24 mouse cellular contexts compared by ENCODE assay signal in the genomic region with DNA sequence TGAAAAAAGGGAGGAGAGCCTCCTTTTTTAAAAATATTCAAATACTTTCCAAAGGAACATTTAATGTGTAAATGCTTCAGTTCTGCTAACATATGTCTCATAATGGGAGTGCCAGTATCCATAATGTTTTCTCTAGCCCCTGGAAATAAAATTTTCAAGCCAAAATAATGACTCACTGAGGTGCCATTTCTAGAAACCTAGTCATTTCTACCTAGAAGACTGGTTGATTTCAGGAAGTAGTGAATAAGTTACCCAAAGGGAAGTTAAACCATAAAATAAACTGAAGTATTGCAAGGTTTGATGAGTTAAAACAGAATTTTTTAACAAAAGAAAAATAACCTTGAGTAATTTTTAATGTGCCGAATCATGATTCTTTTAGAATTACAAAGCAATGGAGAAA.
DNase-seq lines count a peak whose midpoint lies in the region; ATAC-seq and TF ChIP-seq lines count a peak whose summit lies in the region.
"Had no signal": no experiment of that assay in that cellular context is flagged by ENCODE, and none has a peak within 500 bp of the region (broad histone marks: within the 10 kb centered on the region; RNA-seq: fewer than 3 reads in every experiment).

No protein-coding gene starts in this region.

- H3K79me2 ChIP-seq in MEL (ENCODE audit: control insufficient read depth, insufficient read depth, low read length, poor library complexity) = no peaks in the 10 kb centered on the region

- no peak for TF ChIP-seq RAD21 in MEL (IDR thresholded peaks at IDR 0.05; ENCODE audit: low read depth, low read length)

- no peak overlapping the region for H3K4me2 ChIP-seq in heart, embryonic 12.5 days
- H3K4me2 ChIP-seq: heart, embryonic 15.5 days; hindbrain, embryonic 15.5 days had no signal

- 92% methylated on average over 1 of the region's 1 CpGs for WGBS in hindbrain, embryonic 10.5 days
- WGBS in heart, embryonic 12.5 days = 81% methylated on average over 1 of the region's 1 CpGs

- TF ChIP-seq CTCF in MEL (IDR thresholded peaks at IDR 0.05 in 2 of 3, conservative IDR thresholded peaks at IDR 0.05 in 1 of 3; ENCODE audit: control insufficient read depth in 1 of 3, insufficient read depth in 1 of 3, low read depth in 2 of 3, low read length in 3 of 3, poor library complexity in 1 of 3, severe bottlenecking in 1 of 3) = no peak
- TF ChIP-seq CTCF in embryonic fibroblast, embryonic 13.5 days (IDR thresholded peaks at IDR 0.05; ENCODE audit: borderline replicate concordance, insufficient read depth, low read length) = no peak

- TF ChIP-seq EP300 in MEL (IDR thresholded peaks at IDR 0.05; ENCODE audit: low read depth in 1 of 2, low read length in 2 of 2) = no peak

- TF ChIP-seq POLR2A in MEL (IDR thresholded peaks at IDR 0.05; ENCODE audit: control insufficient read depth in 1 of 2, insufficient read depth in 1 of 2, low read depth in 1 of 2, low read length in 2 of 2, poor library complexity in 1 of 2) = no peak
- TF ChIP-seq POLR2A in embryonic fibroblast, embryonic 13.5 days (IDR thresholded peaks at IDR 0.05; ENCODE audit: low read depth, low read length) = no peak

- H3K27ac ChIP-seq in MEL (ENCODE audit: control insufficient read depth, low read depth, low read length) = no peak overlapping the region
- peak overlapping the region; percentile 40; the same call in 1 of the 2 replicates for H3K27ac ChIP-seq in embryonic fibroblast, embryonic 13.5 days (ENCODE audit: insufficient read depth, low read length)
- H3K27ac ChIP-seq in hindbrain, embryonic 10.5 days = no peak overlapping the region
- no peak overlapping the region for H3K27ac ChIP-seq in heart, embryonic 12.5 days (ENCODE audit: poor library complexity, severe bottlenecking)
- H3K27ac ChIP-seq: embryonic facial prominence, embryonic 10.5 days; forebrain, embryonic 10.5 days; heart, embryonic 10.5 days; heart, embryonic 15.5 days; hindbrain, embryonic 15.5 days had no signal

- H3K4me3 ChIP-seq in MEL (ENCODE audit: control insufficient read depth in 1 of 2, insufficient read depth in 1 of 2, low read depth in 2 of 2, low read length in 2 of 2) = no peak overlapping the region
- no peak overlapping the region for H3K4me3 ChIP-seq in embryonic fibroblast, embryonic 13.5 days (ENCODE audit: insufficient read depth, low read length)
- H3K4me3 ChIP-seq in hindbrain, embryonic 10.5 days = no peak overlapping the region
- no peak overlapping the region for H3K4me3 ChIP-seq in heart, embryonic 12.5 days
- H3K4me3 ChIP-seq: embryonic facial prominence, embryonic 10.5 days; erythroblast, embryonic 14.5 days; forebrain, embryonic 10.5 days; heart, embryonic 10.5 days; heart, embryonic 15.5 days; hindbrain, embryonic 15.5 days had no signal

- H3K9ac ChIP-seq in MEL (ENCODE audit: control insufficient read depth, low read depth, low read length, poor library complexity, severe bottlenecking) = no peak overlapping the region
- H3K9ac ChIP-seq in heart, embryonic 12.5 days = no peak overlapping the region
- H3K9ac ChIP-seq: heart, embryonic 15.5 days; hindbrain, embryonic 15.5 days had no signal

- no peaks in the 10 kb centered on the region for H3K36me3 ChIP-seq in MEL (ENCODE audit: control insufficient read depth in 1 of 2, insufficient read depth in 2 of 2, low read length in 2 of 2)
- no peaks in the 10 kb centered on the region for H3K36me3 ChIP-seq in hindbrain, embryonic 10.5 days
- H3K36me3 ChIP-seq in heart, embryonic 12.5 days = no peaks in the 10 kb centered on the region
- H3K36me3 ChIP-seq: embryonic facial prominence, embryonic 10.5 days; forebrain, embryonic 10.5 days; G1E; heart, embryonic 10.5 days; heart, embryonic 15.5 days; hindbrain, embryonic 15.5 days had no signal

- H3K27me3 ChIP-seq in MEL (ENCODE audit: control insufficient read depth in 1 of 2, insufficient read depth in 2 of 2, low read length in 2 of 2) = no peaks in the 10 kb centered on the region
- no peaks in the 10 kb centered on the region for H3K27me3 ChIP-seq in hindbrain, embryonic 10.5 days (ENCODE audit: insufficient read depth, poor library complexity, severe bottlenecking)
- H3K27me3 ChIP-seq in heart, embryonic 12.5 days (replicated peaks) = no peaks in the 10 kb centered on the region
- H3K27me3 ChIP-seq: heart, embryonic 15.5 days; hindbrain, embryonic 15.5 days; Patski had no signal

- DNase-seq in frontal cortex, postnatal 14 days (ENCODE audit: low spot score in 2 of 2) = no peak
- peak; percentile 28 for DNase-seq in MEL (ENCODE audit: low read depth, low spot score)
- DNase-seq in thymus, postnatal 25 days = no peak
- DNase-seq in hindbrain, embryonic 10.5 days (ENCODE audit: low spot score) = no peak
- DNase-seq: adrenal gland, adult 2 months; cerebellum, adult 11-12 months; cerebellum, adult 9-11 months; cerebellum, postnatal 36 days; gastrocnemius, postnatal 10 days; heart, adult 18-20 months; heart, postnatal 14 days had no signal

- peak; percentile 23; the same call in 1 of the 2 replicates for ATAC-seq in frontal cortex, adult (ENCODE audit: low TSS enrichment)
- no peak for ATAC-seq in heart, embryonic 12.5 days (ENCODE audit: insufficient number of reproducible peaks, low FRiP score)
- ATAC-seq: forebrain, embryonic 14.5 days; intestine, embryonic 16.5 days; Patski had no signal

- H3K9me3 ChIP-seq in MEL (replicated peaks; ENCODE audit: insufficient read depth, low read length) = no peaks in the 10 kb centered on the region
- no peaks in the 10 kb centered on the region for H3K9me3 ChIP-seq in hindbrain, embryonic 10.5 days
- H3K9me3 ChIP-seq in heart, embryonic 12.5 days (replicated peaks) = no peaks in the 10 kb centered on the region
- H3K9me3 ChIP-seq: embryonic facial prominence, embryonic 10.5 days; forebrain, embryonic 10.5 days; heart, embryonic 10.5 days; heart, embryonic 15.5 days; hindbrain, embryonic 15.5 days had no signal

- no peaks in the 10 kb centered on the region; a peak in 1 of 4 replicates for H3K4me1 ChIP-seq in MEL (ENCODE audit: control insufficient read depth in 1 of 2, insufficient read depth in 2 of 2, low read length in 2 of 2)
- no peaks in the 10 kb centered on the region for H3K4me1 ChIP-seq in embryonic fibroblast, embryonic 13.5 days (ENCODE audit: control insufficient read depth, insufficient read depth, low read length)
- H3K4me1 ChIP-seq in hindbrain, embryonic 10.5 days (replicated peaks) = no peaks in the 10 kb centered on the region
- no peaks in the 10 kb centered on the region for H3K4me1 ChIP-seq in heart, embryonic 12.5 days (replicated peaks)
- H3K4me1 ChIP-seq: embryonic facial prominence, embryonic 10.5 days; forebrain, embryonic 10.5 days; heart, embryonic 10.5 days; heart, embryonic 15.5 days; hindbrain, embryonic 15.5 days had no signal

TF ChIP-seq in MEL, 35 proteins besides CTCF, POLR2A, EP300 and RAD21:
- TF ChIP-seq POLR2AphosphoS5 (IDR thresholded peaks at IDR 0.05; ENCODE audit: borderline replicate concordance, low read depth, low read length) = no peak
- no peak for TF ChIP-seq MYB (IDR thresholded peaks at IDR 0.05; ENCODE audit: low read depth, low read length)
- no peak for TF ChIP-seq POLR2AphosphoS2 (IDR thresholded peaks at IDR 0.05; ENCODE audit: low read length)
- no peak for TF ChIP-seq CHD2 (IDR thresholded peaks at IDR 0.05; ENCODE audit: low read length)
- TF ChIP-seq JUND (IDR thresholded peaks at IDR 0.05; ENCODE audit: low read depth, low read length) = no peak
